Mouse (Mus musculus): ENCODE results near the gene Aff1. TPM values are rescaled to one million over a fixed set of nuclear protein-coding genes. Genes with fewer than 3 reads are reported as not detected.

Aff1 gene
- not detected in 2 replicates for polyA plus RNA-seq (2012; ENCODE audit: insufficient read depth, insufficient read length, low replicate concordance, missing spikeins)

DNA sequence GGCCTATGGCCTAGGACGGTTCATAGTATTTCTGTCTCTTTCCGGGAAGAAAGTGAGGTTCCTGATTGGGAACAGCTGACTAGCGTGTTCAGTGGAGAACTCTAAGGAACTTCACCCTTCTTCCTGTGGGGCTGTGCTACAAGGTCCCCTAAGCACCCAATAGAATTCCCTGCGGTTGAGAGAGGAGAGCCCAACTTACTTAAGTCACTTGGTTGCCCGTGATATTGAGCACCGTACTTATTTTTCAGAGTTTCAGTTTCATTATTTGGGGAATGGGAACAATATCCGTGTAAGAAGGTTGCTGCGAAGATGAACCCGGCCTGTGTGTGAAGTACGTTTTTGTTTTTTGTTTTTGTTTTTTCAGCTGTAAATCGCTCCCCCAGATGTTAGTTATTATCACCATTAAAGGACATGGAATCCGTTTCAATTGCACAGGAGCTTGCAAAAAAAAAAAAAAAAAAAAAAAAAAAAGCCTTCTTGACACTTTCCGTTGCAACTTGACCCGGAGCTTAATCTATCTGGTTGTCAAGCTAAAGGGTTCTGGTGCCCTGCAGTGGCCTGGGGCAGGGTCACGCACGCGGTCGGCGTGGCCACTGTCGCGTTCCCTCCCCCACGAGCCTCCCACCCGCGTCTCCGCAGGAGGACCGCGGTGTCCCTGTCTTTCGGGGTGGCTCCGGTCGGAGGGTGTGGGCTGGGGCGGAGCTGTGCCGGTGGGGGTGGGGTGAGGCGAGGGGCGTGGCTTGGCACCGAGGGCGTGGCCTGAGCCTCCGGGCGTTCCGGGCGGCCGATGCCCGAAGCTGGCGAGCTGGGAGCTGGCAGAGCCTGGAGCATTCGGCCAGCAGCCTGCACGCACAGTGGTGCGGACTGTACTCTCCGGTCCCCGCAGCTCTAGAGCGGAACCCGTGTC lies at the start of gene Aff1:
Gene Aff1, plus strand, starts transcription at position 751 of the 907 bp plus-strand sequence.
- Histone ChIP-seq H3K27ac (ENCODE audit: insufficient read depth, low read depth, low read length) (no peak within 1 kb of the TSS), H3K4me1 (ENCODE audit: control insufficient read depth, insufficient read depth, low read length) (peaks cover 17% of the 10 kb centered on the region), H3K4me3 (ENCODE audit: insufficient read depth, low read depth, low read length) (peak within 1 kb of the TSS; percentile 50)
- WGBS: 6% methylated on average over 50 of the region's 50 CpGs
- no peak for TF ChIP-seq CTCF (IDR thresholded peaks at IDR 0.05; ENCODE audit: insufficient read depth, low read depth, low read length)
- TF ChIP-seq POLR2A (IDR thresholded peaks at IDR 0.05; ENCODE audit: insufficient read depth, low read depth, low read length): no peak; the same call in 1 of the 2 replicates

DNA sequence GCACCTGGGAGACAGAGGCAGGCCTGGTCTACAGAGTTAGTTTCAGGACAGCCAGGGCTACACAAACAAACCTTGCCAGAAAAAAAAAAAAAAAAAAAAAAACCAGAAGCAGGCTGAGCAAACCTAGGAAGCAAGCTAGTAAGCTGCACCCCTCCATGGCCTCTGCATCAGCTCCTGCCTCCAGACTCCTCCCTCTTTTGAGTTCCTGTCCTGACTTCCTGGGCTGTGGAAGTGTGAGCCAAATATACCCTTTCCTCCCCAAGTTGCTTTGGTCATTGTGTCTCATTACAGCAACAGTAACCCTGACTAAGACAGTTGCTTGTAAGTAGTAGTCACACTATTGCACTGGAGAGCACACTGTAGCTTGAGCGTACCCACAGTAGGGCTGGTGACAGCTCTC lies 48.0 kb upstream of the Aff1 start:
- 100% methylated on average over 1 of the region's 1 CpGs for WGBS
- no peak for TF ChIP-seq POLR2A (IDR thresholded peaks at IDR 0.05; ENCODE audit: insufficient read depth, low read depth, low read length)
- no peak for TF ChIP-seq CTCF (IDR thresholded peaks at IDR 0.05; ENCODE audit: insufficient read depth, low read depth, low read length)
- no peak overlapping the region for H3K4me3 ChIP-seq (ENCODE audit: insufficient read depth, low read depth, low read length)
- no peak overlapping the region for H3K27ac ChIP-seq (ENCODE audit: insufficient read depth, low read depth, low read length)
- no peaks in the 10 kb centered on the region for H3K4me1 ChIP-seq (ENCODE audit: control insufficient read depth, insufficient read depth, low read length)

DNA sequence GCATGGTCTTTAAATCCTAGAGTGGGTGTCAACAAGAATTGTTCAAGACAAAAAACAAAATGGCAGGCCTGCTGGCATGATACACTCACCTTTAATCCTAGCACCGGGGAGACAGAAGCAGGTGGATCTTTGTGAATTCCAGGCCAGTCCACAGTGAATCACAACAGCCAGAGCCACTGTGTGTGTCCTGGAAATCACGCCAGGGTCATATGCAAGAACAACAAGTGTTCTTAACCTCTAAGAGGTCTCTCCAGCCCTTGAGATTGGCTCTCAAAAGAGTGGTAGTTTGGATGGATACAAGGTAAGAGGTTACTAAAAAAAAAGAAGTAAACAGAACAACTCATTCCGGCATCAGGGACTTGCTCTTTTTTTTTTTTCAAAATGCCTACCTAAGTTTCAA lies 44.9 kb upstream of the Aff1 start:
- 90% methylated on average over 3 of the region's 3 CpGs for WGBS
- Histone ChIP-seq H3K4me1 (ENCODE audit: control insufficient read depth, insufficient read depth, low read length) (no peaks in the 10 kb centered on the region), H3K27ac (ENCODE audit: insufficient read depth, low read depth, low read length) (no peak overlapping the region), H3K4me3 (ENCODE audit: insufficient read depth, low read depth, low read length) (no peak overlapping the region)
- TF ChIP-seq CTCF (IDR thresholded peaks at IDR 0.05; ENCODE audit: insufficient read depth, low read depth, low read length) (no peak), POLR2A (IDR thresholded peaks at IDR 0.05; ENCODE audit: insufficient read depth, low read depth, low read length) (no peak)

DNA sequence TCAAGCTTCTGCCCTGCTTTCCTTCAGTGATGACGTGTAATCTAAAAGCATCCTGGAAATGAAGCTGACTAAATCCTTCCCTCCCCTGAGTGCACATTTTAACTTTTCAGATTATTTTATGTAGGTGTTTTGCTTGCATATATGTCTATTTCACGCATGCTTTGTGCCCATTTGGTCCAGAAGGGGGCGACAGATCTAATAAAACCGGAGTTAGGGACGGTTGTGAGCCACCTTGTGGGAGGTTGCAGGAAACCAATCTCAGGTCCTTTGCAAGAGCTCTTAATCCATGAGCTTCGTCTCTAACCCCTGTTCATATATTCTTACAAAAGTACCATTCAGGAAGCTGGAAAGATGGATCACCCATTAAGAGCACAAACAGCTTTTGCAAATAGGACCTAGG lies 37.9 kb upstream of the Aff1 start:
- Histone ChIP-seq H3K27ac (ENCODE audit: insufficient read depth, low read depth, low read length) (no peak overlapping the region), H3K4me3 (ENCODE audit: insufficient read depth, low read depth, low read length) (no peak overlapping the region), H3K4me1 (ENCODE audit: control insufficient read depth, insufficient read depth, low read length) (peaks cover 6% of the 10 kb centered on the region)
- TF ChIP-seq POLR2A (IDR thresholded peaks at IDR 0.05; ENCODE audit: insufficient read depth, low read depth, low read length): no peak
- no peak for TF ChIP-seq CTCF (IDR thresholded peaks at IDR 0.05; ENCODE audit: insufficient read depth, low read depth, low read length)
- WGBS: 51% methylated on average over 6 of the region's 6 CpGs

DNA sequence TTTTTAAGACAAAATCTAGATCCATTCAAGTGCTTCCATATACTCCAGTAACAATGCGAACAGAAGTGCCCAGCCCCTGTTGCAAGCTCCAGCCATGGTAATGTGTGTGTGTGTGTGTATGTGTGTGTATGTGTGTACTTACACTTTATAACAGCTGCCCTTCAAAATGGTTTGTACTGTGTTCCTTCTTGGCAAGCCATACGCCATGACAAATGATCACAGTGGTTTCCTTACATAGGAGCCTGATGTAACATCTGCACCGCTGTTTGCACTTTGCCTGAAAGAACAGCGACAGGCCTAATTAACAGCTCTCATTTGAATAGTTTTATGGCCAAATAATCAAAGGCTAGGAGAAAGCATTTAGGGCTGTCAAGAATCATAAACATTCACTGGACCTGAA lies 37.4 kb upstream of the Aff1 start:
- no peak overlapping the region for H3K27ac ChIP-seq (ENCODE audit: insufficient read depth, low read depth, low read length)
- 65% methylated on average over 4 of the region's 4 CpGs for WGBS
- H3K4me3 ChIP-seq (ENCODE audit: insufficient read depth, low read depth, low read length): no peak overlapping the region
- H3K4me1 ChIP-seq (ENCODE audit: control insufficient read depth, insufficient read depth, low read length): peaks cover 6% of the 10 kb centered on the region
- TF ChIP-seq POLR2A (IDR thresholded peaks at IDR 0.05; ENCODE audit: insufficient read depth, low read depth, low read length): no peak
- TF ChIP-seq CTCF (IDR thresholded peaks at IDR 0.05; ENCODE audit: insufficient read depth, low read depth, low read length): no peak

DNA sequence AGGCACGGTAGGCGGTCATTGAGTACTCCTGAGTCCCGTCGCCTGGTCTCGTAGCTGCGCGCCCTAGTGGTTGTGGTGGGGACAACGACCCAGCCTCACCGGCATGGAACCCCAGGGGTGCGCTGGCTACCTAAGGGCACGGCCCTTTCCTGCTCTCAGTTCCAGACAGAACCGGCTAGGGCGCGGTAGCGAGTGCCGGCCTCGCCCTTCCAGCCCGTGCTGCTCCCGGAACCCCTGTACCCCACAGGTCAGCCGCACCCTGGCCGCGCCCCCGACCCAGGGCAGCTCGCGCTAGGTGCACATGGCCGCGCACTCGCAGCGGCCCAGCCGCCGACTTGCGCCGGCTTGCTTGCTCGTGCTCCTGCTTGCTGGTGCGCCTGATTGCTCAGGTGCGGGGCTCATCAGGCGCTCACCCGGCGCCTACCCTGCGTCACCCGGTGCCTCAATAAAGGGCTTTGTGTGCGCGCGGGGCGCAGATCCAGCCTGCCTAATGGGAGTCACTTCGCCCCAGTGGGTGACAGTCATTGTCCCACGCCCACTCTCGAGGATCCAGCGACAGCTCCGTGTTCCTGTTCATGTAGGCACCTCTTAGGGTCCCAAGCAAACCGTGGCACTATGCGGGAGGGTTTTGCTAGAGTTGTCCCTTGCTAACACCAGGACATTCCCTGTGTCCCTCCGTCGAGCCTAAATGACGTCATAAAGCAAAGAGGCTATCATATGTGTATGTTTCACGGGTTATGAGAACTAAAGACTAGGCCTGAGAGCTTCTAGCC lies 36.6 kb upstream of the Aff1 start, which contains the start of gene 1700016H13Rik:
Gene 1700016H13Rik, minus strand, starts transcription at position 665 of the 773 bp plus-strand sequence.
- no peak within 1 kb of the TSS for H3K27ac ChIP-seq (ENCODE audit: insufficient read depth, low read depth, low read length)
- H3K4me1 ChIP-seq (ENCODE audit: control insufficient read depth, insufficient read depth, low read length): peaks cover 6% of the 10 kb centered on the region
- no peak for TF ChIP-seq POLR2A (IDR thresholded peaks at IDR 0.05; ENCODE audit: insufficient read depth, low read depth, low read length)
- TF ChIP-seq CTCF (IDR thresholded peaks at IDR 0.05; ENCODE audit: insufficient read depth, low read depth, low read length): peak; percentile 43; the same call in 1 of the 2 replicates
- peak within 1 kb of the TSS; percentile 39 for H3K4me3 ChIP-seq (ENCODE audit: insufficient read depth, low read depth, low read length)
- WGBS: 2% methylated on average over 54 of the region's 56 CpGs

DNA sequence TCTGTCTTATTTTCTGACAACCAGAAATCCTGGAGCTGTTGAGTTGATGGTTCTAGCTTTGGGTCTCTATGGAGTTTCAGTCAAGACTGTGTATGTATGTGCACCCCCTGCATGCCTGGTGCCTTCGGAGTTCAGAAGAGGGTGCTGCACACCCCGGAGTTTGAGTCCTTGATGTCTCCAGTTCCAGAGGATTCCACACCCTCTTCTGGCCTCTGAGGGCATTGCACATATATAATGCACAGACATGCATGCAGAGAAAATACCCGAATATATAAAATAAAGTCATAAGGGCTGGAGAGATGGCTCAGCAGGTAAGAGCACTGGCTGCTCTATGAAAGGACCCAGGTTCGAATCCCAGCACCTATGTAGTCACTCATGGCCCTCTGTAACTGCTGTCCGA lies 33.3 kb upstream of the Aff1 start:
- Histone ChIP-seq H3K4me3 (ENCODE audit: insufficient read depth, low read depth, low read length) (no peak overlapping the region), H3K4me1 (ENCODE audit: control insufficient read depth, insufficient read depth, low read length) (peaks cover 6% of the 10 kb centered on the region), H3K27ac (ENCODE audit: insufficient read depth, low read depth, low read length) (no peak overlapping the region)
- 61% methylated on average over 5 of the region's 5 CpGs for WGBS
- no peak for TF ChIP-seq POLR2A (IDR thresholded peaks at IDR 0.05; ENCODE audit: insufficient read depth, low read depth, low read length)
- no peak for TF ChIP-seq CTCF (IDR thresholded peaks at IDR 0.05; ENCODE audit: insufficient read depth, low read depth, low read length)

DNA sequence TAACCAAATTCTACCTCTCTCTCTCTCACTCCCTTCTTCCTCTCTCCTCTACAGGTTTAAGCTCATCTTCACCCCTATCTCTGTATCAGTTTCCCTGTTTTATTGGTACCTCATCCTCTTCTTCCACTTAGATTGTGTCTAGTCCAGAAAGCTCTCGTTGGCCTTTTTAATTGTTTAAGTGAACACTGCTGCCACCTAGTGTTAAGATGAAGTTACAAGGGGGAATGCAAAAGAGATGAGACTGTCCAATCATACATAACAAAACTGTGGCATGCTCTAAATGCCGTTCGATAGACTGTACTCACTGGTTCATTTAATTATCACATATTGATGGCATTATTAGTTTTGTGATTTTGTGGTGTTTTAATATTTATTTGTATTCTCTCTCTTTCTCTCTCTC lies 32.6 kb upstream of the Aff1 start:
- Histone ChIP-seq H3K4me1 (ENCODE audit: control insufficient read depth, insufficient read depth, low read length) (peaks cover 6% of the 10 kb centered on the region), H3K4me3 (ENCODE audit: insufficient read depth, low read depth, low read length) (no peak overlapping the region), H3K27ac (ENCODE audit: insufficient read depth, low read depth, low read length) (no peak overlapping the region)
- TF ChIP-seq CTCF (IDR thresholded peaks at IDR 0.05; ENCODE audit: insufficient read depth, low read depth, low read length): no peak
- 21% methylated on average over 3 of the region's 3 CpGs for WGBS

DNA sequence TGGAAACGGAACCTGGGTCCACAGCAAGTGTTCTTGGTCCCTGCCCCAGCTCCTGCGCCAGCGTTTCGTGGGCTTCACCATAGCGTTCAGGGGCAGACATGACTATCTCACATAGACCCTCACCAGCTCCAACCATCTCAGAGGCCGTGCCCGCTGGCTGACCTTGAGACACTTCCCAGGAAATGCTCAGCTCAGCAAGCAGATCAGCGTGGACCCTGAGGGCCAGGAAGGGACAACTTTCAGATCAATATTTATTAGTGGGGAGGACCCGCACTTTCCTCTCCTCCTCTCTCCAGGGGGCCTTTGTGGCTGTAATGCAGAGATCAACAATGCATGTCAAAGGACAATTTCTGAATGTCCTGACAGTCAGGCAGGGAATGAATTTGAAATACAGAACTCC lies 27.2 kb upstream of the Aff1 start:
- TF ChIP-seq POLR2A (IDR thresholded peaks at IDR 0.05; ENCODE audit: insufficient read depth, low read depth, low read length): no peak

More for the DNA sequence above, 27.2 kb upstream of the Aff1 start:
- H3K4me3 ChIP-seq (ENCODE audit: insufficient read depth, low read depth, low read length): no peak overlapping the region
- H3K4me1 ChIP-seq (ENCODE audit: control insufficient read depth, insufficient read depth, low read length): no peaks in the 10 kb centered on the region
- WGBS: 89% methylated on average over 9 of the region's 9 CpGs
- no peak overlapping the region for H3K27ac ChIP-seq (ENCODE audit: insufficient read depth, low read depth, low read length)

Data from olfactory bulb, adult 2 months (tissue).